Mouse (Mus musculus) T-helper 17 cell (primary cell): ENCODE measurements around the gene Brd9.

Source experiments
- in situ Hi-C, 2 experiments: fragments of 300-600 bp; cut with MboI, MseI; formaldehyde crosslinking; loops; 1 replicate in 1 of 2; 2 replicates in 1 of 2; pipeline ENCODE4 v1.15.1; 2025; ENCODE audit warnings: high pct_unique_total_duplicates in 2 of 2

Gene Brd9

GRCm38 (mm10) chr13:73937321-73938176 is at the start of gene Brd9, which contains the start of gene Trip13:
TSS of gene Brd9 (plus strand) at chr13:73937811.
TSS of gene Trip13 (minus strand) at chr13:73937784.
- in situ Hi-C loops, result no loop called here

GRCm38 (mm10) chr13:73892493-73893178 is 45.0 kb upstream of the Brd9 start:
- in situ Hi-C loops, result loop anchor here in 1 of 2 experiments (5.0 to 25.0 kb wide), 2 partner anchors 40 to 1980 kb away; no protein-coding TSS in a partner anchor

GRCm38 (mm10) chr13:73897561-73897960 is 40.0 kb upstream of the Brd9 start:
- in situ Hi-C loops, result loop anchor here in 1 of 2 experiments (25.0 kb wide), 1 partner anchor 1985 kb away; no protein-coding TSS in a partner anchor

- in situ Hi-C loops, result loop anchor here (5.0 kb wide), 2 partner anchors 80 to 185 kb away; no protein-coding TSS in a partner anchor
Observed at GRCm38 (mm10) chr13:73907136-73907535, 30.5 kb upstream of the Brd9 start.

- in situ Hi-C loops, result loop anchor here (5.0 kb wide), 2 partner anchors 81 to 186 kb away; no protein-coding TSS in a partner anchor
Observed at GRCm38 (mm10) chr13:73907683-73908412, 29.8 kb upstream of the Brd9 start.

- in situ Hi-C loops, result no loop called here
Observed at GRCm38 (mm10) chr13:73913066-73913465, 24.5 kb upstream of the Brd9 start.

GRCm38 (mm10) chr13:73932201-73932600 is 5.4 kb upstream of the Brd9 start:
- in situ Hi-C loops, result no loop called here

- in situ Hi-C loops, result no loop called here
Observed at GRCm38 (mm10) chr13:73936938-73937320, 682 bp upstream of the Brd9 start.

GRCm38 (mm10) chr13:73938177-73938560 is 558 bp downstream of the Brd9 start:
- in situ Hi-C loops, result no loop called here

- in situ Hi-C loops, result no loop called here
Observed at GRCm38 (mm10) chr13:73939101-73939500, 1.5 kb downstream of the Brd9 start.

- in situ Hi-C loops, result no loop called here
Observed at GRCm38 (mm10) chr13:73944606-73945005, 7.0 kb downstream of the Brd9 start.

- in situ Hi-C loops, result no loop called here
Observed at GRCm38 (mm10) chr13:73953551-73954130, 16.0 kb downstream of the Brd9 start.

- in situ Hi-C loops, result no loop called here
Observed at GRCm38 (mm10) chr13:73954666-73955065, 17.1 kb downstream of the Brd9 start.

- in situ Hi-C loops, result no loop called here
Observed at GRCm38 (mm10) chr13:73955531-73955930, 17.9 kb downstream of the Brd9 start.

- in situ Hi-C loops, result no loop called here
Observed at GRCm38 (mm10) chr13:73960117-73960652, 22.6 kb downstream of the Brd9 start.

GRCm38 (mm10) chr13:73961177-73961576 is 23.6 kb downstream of the Brd9 start:
- in situ Hi-C loops, result no loop called here

- in situ Hi-C loops, result no loop called here
Observed at GRCm38 (mm10) chr13:73963551-73963950, 25.9 kb downstream of the Brd9 start, which contains the start of gene Zdhhc11. TSS of gene Zdhhc11 (plus strand) at chr13:73963851.

GRCm38 (mm10) chr13:73970545-73971448 is 33.2 kb downstream of the Brd9 start:
- in situ Hi-C loops, result loop anchor here (5.0 to 10.0 kb wide), 4 partner anchors 52 to 327 kb away; partner anchors contain the start of gene Ahrr (in 1 of the 2)

- in situ Hi-C loops, result loop anchor here (5.0 to 10.0 kb wide), 4 partner anchors 48 to 323 kb away; partner anchors contain the start of gene Ahrr (in 1 of the 2)
Observed at GRCm38 (mm10) chr13:73974523-73974922, 36.9 kb downstream of the Brd9 start.

- in situ Hi-C loops, result loop anchor here in 1 of 2 experiments (10.0 kb wide), 1 partner anchor 318 kb away; the partner anchor contains the start of gene Ahrr
Observed at GRCm38 (mm10) chr13:73976935-73977334, 39.3 kb downstream of the Brd9 start.
